Mouse (Mus musculus): ENCODE measurements around the gene Vrk1.

Vrk1 gene

GRCm38 (mm10) chr12:106010065-106010915 is at the start of gene Vrk1:
Gene Vrk1 (plus strand): TSS chr12:106010228.
- peak; percentile 94 to 95 for DNase-seq

- no peak for DNase-seq
Observed at GRCm38 (mm10) chr12:105960592-105961330, 49.3 kb upstream of the Vrk1 start.

GRCm38 (mm10) chr12:105961667-105962066 is 48.4 kb upstream of the Vrk1 start:
- no peak for DNase-seq

- peak; percentile 80 to 81 for DNase-seq
Observed at GRCm38 (mm10) chr12:105962103-105963011, 47.7 kb upstream of the Vrk1 start.

GRCm38 (mm10) chr12:105963012-105963572 is 46.9 kb upstream of the Vrk1 start:
- peak; percentile 9 to 12 for DNase-seq

GRCm38 (mm10) chr12:105966887-105967637 is 43.0 kb upstream of the Vrk1 start:
- DNase-seq, result no peak

GRCm38 (mm10) chr12:105967806-105968205 is 42.2 kb upstream of the Vrk1 start:
- DNase-seq, result no peak

- DNase-seq, result no peak
Observed at GRCm38 (mm10) chr12:105971182-105971581, 38.8 kb upstream of the Vrk1 start.

- DNase-seq, result no peak
Observed at GRCm38 (mm10) chr12:105972673-105973072, 37.4 kb upstream of the Vrk1 start.

- DNase-seq, result no peak
Observed at GRCm38 (mm10) chr12:105973691-105974090, 36.3 kb upstream of the Vrk1 start.

GRCm38 (mm10) chr12:105974107-105974506 is 35.9 kb upstream of the Vrk1 start:
- no peak for DNase-seq

- DNase-seq, result no peak
Observed at GRCm38 (mm10) chr12:105981121-105981973, 28.7 kb upstream of the Vrk1 start.

GRCm38 (mm10) chr12:105981974-105982305 is 28.1 kb upstream of the Vrk1 start:
- no peak for DNase-seq

GRCm38 (mm10) chr12:105982598-105982997 is 27.4 kb upstream of the Vrk1 start:
- no peak for DNase-seq

- DNase-seq, result no peak
Observed at GRCm38 (mm10) chr12:105983499-105983898, 26.5 kb upstream of the Vrk1 start.

GRCm38 (mm10) chr12:105988434-105988833 is 21.6 kb upstream of the Vrk1 start:
- DNase-seq, result no peak

- no peak for DNase-seq
Observed at GRCm38 (mm10) chr12:105992756-105993155, 17.3 kb upstream of the Vrk1 start.

- DNase-seq, result no peak
Observed at GRCm38 (mm10) chr12:105993356-105993755, 16.7 kb upstream of the Vrk1 start.

GRCm38 (mm10) chr12:105995940-105996339 is 14.1 kb upstream of the Vrk1 start:
- DNase-seq, result no peak

GRCm38 (mm10) chr12:105997028-105997786 is 12.8 kb upstream of the Vrk1 start:
- no peak for DNase-seq
